Mouse (Mus musculus): ENCODE results near the gene Papln. TPM values are rescaled to one million over a fixed set of nuclear protein-coding genes. Genes with fewer than 3 reads are reported as not detected.

Gene Papln
- total and polyA plus RNA-seq, 2 experiments from 2014 or later: 0.37 to 2.4 TPM

- Histone ChIP-seq H3K4me2 (ENCODE audit: low read depth, low read length, poor library complexity, severe bottlenecking) (no peak overlapping the region), H3K27me3 (ENCODE audit: insufficient read depth, low read length) (no peaks in the 10 kb centered on the region), H3K4me3 (ENCODE audit: low read depth, low read length) (no peak overlapping the region), H3K9ac (replicated peaks; ENCODE audit: low read length, poor library complexity, severe bottlenecking) (no peak overlapping the region), H3K4me1 (ENCODE audit: insufficient read depth, low read length) (no peaks in the 10 kb centered on the region), H3K27ac (ENCODE audit: low read depth, low read length) (no peak overlapping the region), H3K9me3 (ENCODE audit: low read length) (no peaks in the 10 kb centered on the region), H3K36me3 (ENCODE audit: insufficient read depth, low read length) (no peaks in the 10 kb centered on the region)
- DNase-seq (ENCODE audit: low spot score): no peak
- no peak for TF ChIP-seq CTCF (IDR thresholded peaks at IDR 0.05)
- 83% methylated on average over 4 of the region's 4 CpGs for WGBS
- no peak for ATAC-seq (ENCODE audit: low FRiP score)
These were observed 20.6 kb upstream of the Papln start for GRCm38 (mm10) chr12:83742834-83743233.

DNA sequence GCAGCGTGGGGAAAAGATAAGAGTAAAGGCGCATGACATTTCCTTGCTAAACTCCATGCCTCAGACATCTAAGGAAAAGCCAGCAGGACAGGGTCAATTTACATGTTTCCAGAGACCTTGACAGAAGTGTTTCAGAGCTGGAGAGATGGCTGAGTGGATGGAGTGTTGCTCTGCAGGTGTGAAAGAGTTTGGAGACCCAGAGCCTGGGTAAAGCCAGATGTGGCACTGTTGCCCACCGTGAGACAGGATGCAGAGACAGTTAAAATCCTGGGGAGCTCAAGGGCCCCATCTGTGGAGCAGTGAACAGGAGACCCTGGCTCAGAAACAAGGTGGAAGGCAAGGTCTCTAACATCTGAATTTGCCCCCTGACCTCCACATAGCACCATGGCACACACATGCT lies 19.7 kb upstream of the Papln start:
- Histone ChIP-seq H3K4me1 (ENCODE audit: insufficient read depth, low read length) (no peaks in the 10 kb centered on the region), H3K36me3 (ENCODE audit: insufficient read depth, low read length) (no peaks in the 10 kb centered on the region), H3K4me3 (ENCODE audit: low read depth, low read length) (no peak overlapping the region), H3K9me3 (ENCODE audit: low read length) (no peaks in the 10 kb centered on the region), H3K27ac (ENCODE audit: low read depth, low read length) (no peak overlapping the region), H3K4me2 (ENCODE audit: low read depth, low read length, poor library complexity, severe bottlenecking) (no peak overlapping the region), H3K27me3 (ENCODE audit: insufficient read depth, low read length) (no peaks in the 10 kb centered on the region), H3K9ac (replicated peaks; ENCODE audit: low read length, poor library complexity, severe bottlenecking) (no peak overlapping the region)
- TF ChIP-seq CTCF (IDR thresholded peaks at IDR 0.05): no peak
- WGBS: 73% methylated on average over 3 of the region's 3 CpGs
- no peak for DNase-seq (ENCODE audit: low spot score)
- ATAC-seq (ENCODE audit: low FRiP score): no peak

GRCm38 (mm10) chr12:83749186-83749585 lies 14.2 kb upstream of the Papln start:
- H3K9ac ChIP-seq (replicated peaks; ENCODE audit: low read length, poor library complexity, severe bottlenecking): no peak overlapping the region
- no peak for TF ChIP-seq CTCF (IDR thresholded peaks at IDR 0.05)
- no peaks in the 10 kb centered on the region for H3K4me1 ChIP-seq (ENCODE audit: insufficient read depth, low read length)
- no peak for ATAC-seq (ENCODE audit: low FRiP score)
- no peak for DNase-seq (ENCODE audit: low spot score)
- no peak overlapping the region for H3K27ac ChIP-seq (ENCODE audit: low read depth, low read length)
- H3K9me3 ChIP-seq (ENCODE audit: low read length): no peaks in the 10 kb centered on the region
- 31% methylated on average over 1 of the region's 1 CpGs for WGBS
- H3K36me3 ChIP-seq (ENCODE audit: insufficient read depth, low read length): no peaks in the 10 kb centered on the region
- no peaks in the 10 kb centered on the region for H3K27me3 ChIP-seq (ENCODE audit: insufficient read depth, low read length)
- H3K4me3 ChIP-seq (ENCODE audit: low read depth, low read length): no peak overlapping the region
- H3K4me2 ChIP-seq (ENCODE audit: low read depth, low read length, poor library complexity, severe bottlenecking): no peak overlapping the region

GRCm38 (mm10) chr12:83752495-83752894 lies 10.9 kb upstream of the Papln start:
- H3K36me3 ChIP-seq (ENCODE audit: insufficient read depth, low read length): no peaks in the 10 kb centered on the region
- H3K9me3 ChIP-seq (ENCODE audit: low read length): no peaks in the 10 kb centered on the region
- H3K27me3 ChIP-seq (ENCODE audit: insufficient read depth, low read length): no peaks in the 10 kb centered on the region
- no peak overlapping the region for H3K4me2 ChIP-seq (ENCODE audit: low read depth, low read length, poor library complexity, severe bottlenecking)
- no peak overlapping the region for H3K4me3 ChIP-seq (ENCODE audit: low read depth, low read length)
- H3K9ac ChIP-seq (replicated peaks; ENCODE audit: low read length, poor library complexity, severe bottlenecking): no peak overlapping the region
- H3K4me1 ChIP-seq (ENCODE audit: insufficient read depth, low read length): no peaks in the 10 kb centered on the region
- 61% methylated on average over 2 of the region's 2 CpGs for WGBS
- TF ChIP-seq CTCF (IDR thresholded peaks at IDR 0.05): no peak
- no peak overlapping the region for H3K27ac ChIP-seq (ENCODE audit: low read depth, low read length)
- ATAC-seq (ENCODE audit: low FRiP score): no peak
- DNase-seq (ENCODE audit: low spot score): no peak

- no peak for TF ChIP-seq CTCF (IDR thresholded peaks at IDR 0.05)
- no peak for DNase-seq (ENCODE audit: low spot score)
These were observed 4.7 kb upstream of the Papln start for GRCm38 (mm10) chr12:83758735-83759134.

GRCm38 (mm10) chr12:83760201-83760600 lies 3.2 kb upstream of the Papln start:
- no peaks in the 10 kb centered on the region; the same call in 1 of the 2 replicates for H3K4me1 ChIP-seq (ENCODE audit: insufficient read depth, low read length)
- H3K4me3 ChIP-seq (ENCODE audit: low read depth, low read length): no peak overlapping the region
- H3K27ac ChIP-seq (ENCODE audit: low read depth, low read length): no peak overlapping the region
- 95% methylated on average over 2 of the region's 2 CpGs for WGBS
- H3K9me3 ChIP-seq (ENCODE audit: low read length): no peaks in the 10 kb centered on the region
- ATAC-seq (ENCODE audit: low FRiP score) (no peak), DNase-seq (ENCODE audit: low spot score) (no peak)
- H3K36me3 ChIP-seq (ENCODE audit: insufficient read depth, low read length): no peaks in the 10 kb centered on the region
- H3K4me2 ChIP-seq (ENCODE audit: low read depth, low read length, poor library complexity, severe bottlenecking): no peak overlapping the region
- no peak overlapping the region for H3K9ac ChIP-seq (replicated peaks; ENCODE audit: low read length, poor library complexity, severe bottlenecking)
- no peaks in the 10 kb centered on the region for H3K27me3 ChIP-seq (ENCODE audit: insufficient read depth, low read length)
- TF ChIP-seq CTCF (IDR thresholded peaks at IDR 0.05): no peak

More at GRCm38 (mm10) chr12:83758735-83759134, 4.7 kb upstream of the Papln start:
- H3K4me3 ChIP-seq (ENCODE audit: low read depth, low read length): no peak overlapping the region
- no peaks in the 10 kb centered on the region for H3K9me3 ChIP-seq (ENCODE audit: low read length)
- H3K9ac ChIP-seq (replicated peaks; ENCODE audit: low read length, poor library complexity, severe bottlenecking): no peak overlapping the region
- H3K4me2 ChIP-seq (ENCODE audit: low read depth, low read length, poor library complexity, severe bottlenecking): no peak overlapping the region
- no peaks in the 10 kb centered on the region; the same call in 1 of the 2 replicates for H3K4me1 ChIP-seq (ENCODE audit: insufficient read depth, low read length)
- H3K27me3 ChIP-seq (ENCODE audit: insufficient read depth, low read length): no peaks in the 10 kb centered on the region
- ATAC-seq (ENCODE audit: low FRiP score): no peak
- no peak overlapping the region for H3K27ac ChIP-seq (ENCODE audit: low read depth, low read length)
- H3K36me3 ChIP-seq (ENCODE audit: insufficient read depth, low read length): no peaks in the 10 kb centered on the region
- 74% methylated on average over 10 of the region's 10 CpGs for WGBS
